Comparison of ENCODE assay signal across 22 mouse cellular contexts in the genomic region with DNA sequence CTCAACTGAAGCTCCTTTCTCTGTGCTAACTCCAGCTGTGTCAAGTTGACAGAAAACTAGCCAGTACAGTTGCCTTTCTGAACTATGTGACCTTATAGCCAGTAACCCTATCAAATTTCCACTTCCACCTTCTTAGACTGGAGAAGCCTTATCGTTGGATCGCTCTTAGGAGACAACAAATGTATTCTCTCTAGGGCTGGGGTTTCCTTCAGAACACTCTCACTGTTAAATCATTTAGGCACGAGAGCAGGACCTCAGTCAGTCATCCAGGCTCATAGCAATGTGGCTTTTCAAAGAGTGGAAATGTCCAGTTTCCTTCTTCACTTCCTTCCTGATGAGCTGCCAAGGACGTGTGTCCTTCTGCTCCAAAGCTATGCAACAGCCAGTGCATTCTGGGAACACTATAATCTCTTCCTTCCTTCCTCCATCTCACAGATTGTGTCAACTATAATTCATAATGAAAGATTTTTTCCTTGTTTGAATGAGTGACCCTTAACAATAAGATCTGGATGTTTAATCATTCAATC.
A peak's percentile ranks its signal among the peaks of the same experiment; 100 is the strongest.
DNase-seq lines count a peak whose midpoint lies in the region; ATAC-seq lines count a peak whose summit lies in the region.
"Had no signal": no experiment of that assay in that cellular context is flagged by ENCODE, and none has a peak within 500 bp of the region (broad histone marks: within the 10 kb centered on the region; RNA-seq: fewer than 3 reads in every experiment).

No protein-coding gene starts in this region.

- peak overlapping the region; percentile 36; the same call in 1 of the 2 replicates for H3K27ac ChIP-seq in heart, embryonic 15.5 days
- H3K27ac ChIP-seq in lung, embryonic 16.5 days (ENCODE audit: low read length) = no peak overlapping the region
- H3K27ac ChIP-seq in embryonic facial prominence, embryonic 10.5 days (replicated peaks) = no peak overlapping the region
- H3K27ac ChIP-seq: embryonic facial prominence, embryonic 13.5 days; heart, embryonic 13.5 days; hindbrain, embryonic 12.5 days; layer of hippocampus, adult 2 months; left cerebral cortex, adult 2 months; limb, embryonic 10.5 days; liver, embryonic 12.5 days had no signal

- H3K27me3 ChIP-seq in heart, embryonic 15.5 days = no peaks in the 10 kb centered on the region
- H3K27me3 ChIP-seq in lung, embryonic 16.5 days (ENCODE audit: control insufficient read depth, insufficient read depth, low read depth, low read length) = no peaks in the 10 kb centered on the region
- no peaks in the 10 kb centered on the region for H3K27me3 ChIP-seq in embryonic facial prominence, embryonic 10.5 days (replicated peaks; ENCODE audit: low read depth, poor library complexity, severe bottlenecking)
- H3K27me3 ChIP-seq: embryonic facial prominence, embryonic 13.5 days; heart, embryonic 13.5 days; hindbrain, embryonic 12.5 days; liver, embryonic 12.5 days; Patski had no signal

- no peak overlapping the region for H3K9ac ChIP-seq in heart, embryonic 15.5 days
- H3K9ac ChIP-seq in lung, embryonic 16.5 days (ENCODE audit: low read length) = no peak overlapping the region
- H3K9ac ChIP-seq: embryonic facial prominence, embryonic 13.5 days; forebrain, postnatal 0 days; heart, embryonic 13.5 days; hindbrain, embryonic 12.5 days; liver, embryonic 12.5 days had no signal

- no peak overlapping the region for H3K4me2 ChIP-seq in heart, embryonic 15.5 days
- H3K4me2 ChIP-seq in lung, embryonic 16.5 days (ENCODE audit: low read depth, low read length) = no peak overlapping the region
- H3K4me2 ChIP-seq: embryonic facial prominence, embryonic 13.5 days; heart, embryonic 13.5 days; hindbrain, embryonic 12.5 days; liver, embryonic 12.5 days had no signal

- no peaks in the 10 kb centered on the region for H3K9me3 ChIP-seq in heart, embryonic 15.5 days (replicated peaks)
- H3K9me3 ChIP-seq in lung, embryonic 16.5 days (ENCODE audit: control insufficient read depth, low read length) = peaks cover 7% of the 10 kb centered on the region; the same call in 1 of the 2 replicates
- H3K9me3 ChIP-seq in embryonic facial prominence, embryonic 10.5 days = no peaks in the 10 kb centered on the region
- H3K9me3 ChIP-seq: embryonic facial prominence, embryonic 13.5 days; heart, embryonic 13.5 days; hindbrain, embryonic 12.5 days; limb, embryonic 10.5 days; liver, embryonic 12.5 days had no signal

- WGBS in heart, embryonic 15.5 days = 67% methylated on average over 4 of the region's 4 CpGs
- WGBS in lung, embryonic 16.5 days = 64% methylated on average over 4 of the region's 4 CpGs
- 75% methylated on average over 4 of the region's 4 CpGs for WGBS in embryonic facial prominence, embryonic 10.5 days

- DNase-seq in heart, postnatal 4 days = no peak
- no peak for DNase-seq in lung, adult 18-20 months
- peak; percentile 38 to 46 for DNase-seq in kidney, postnatal 25 days
- DNase-seq in embryonic facial prominence, embryonic 10.5 days (ENCODE audit: low spot score) = no peak
- DNase-seq in right cerebral cortex, postnatal 4 days = no peak
- DNase-seq: adrenal gland, postnatal 36 days; cerebellum, adult 8-10 months; forebrain, postnatal 0 days; midbrain, embryonic 14.5 days; thymus, adult 18-20 months had no signal

- H3K4me3 ChIP-seq in heart, embryonic 15.5 days = no peak overlapping the region
- no peak overlapping the region for H3K4me3 ChIP-seq in lung, embryonic 16.5 days (ENCODE audit: low read length)
- no peak overlapping the region for H3K4me3 ChIP-seq in embryonic facial prominence, embryonic 10.5 days
- H3K4me3 ChIP-seq: embryonic facial prominence, embryonic 13.5 days; heart, embryonic 13.5 days; hindbrain, embryonic 12.5 days; layer of hippocampus, adult 2 months; left cerebral cortex, adult 2 months; limb, embryonic 10.5 days; liver, embryonic 12.5 days had no signal

- no peaks in the 10 kb centered on the region for H3K4me1 ChIP-seq in heart, embryonic 15.5 days (replicated peaks)
- 0 out of 2 replicates have a peak, but pooled peaks cover 2% of the 10 kb centered on the region for H3K4me1 ChIP-seq in lung, embryonic 16.5 days (replicated peaks; ENCODE audit: control insufficient read depth, insufficient read depth, low read length)
- H3K4me1 ChIP-seq in embryonic facial prominence, embryonic 10.5 days = no peaks in the 10 kb centered on the region
- H3K4me1 ChIP-seq: embryonic facial prominence, embryonic 13.5 days; hindbrain, embryonic 12.5 days; limb, embryonic 10.5 days; liver, embryonic 12.5 days had no signal

- H3K36me3 ChIP-seq in heart, embryonic 15.5 days = 0 out of 2 replicates have a peak, but pooled peaks cover 3% of the 10 kb centered on the region
- peaks cover 3% of the 10 kb centered on the region for H3K36me3 ChIP-seq in lung, embryonic 16.5 days (ENCODE audit: control insufficient read depth, insufficient read depth, low read length)
- H3K36me3 ChIP-seq in embryonic facial prominence, embryonic 10.5 days (replicated peaks) = peaks cover 6% of the 10 kb centered on the region
- H3K36me3 ChIP-seq: hindbrain, embryonic 12.5 days; limb, embryonic 10.5 days; liver, embryonic 12.5 days had no signal

- ATAC-seq in heart, embryonic 15.5 days (replicated peaks; ENCODE audit: insufficient number of reproducible peaks, insufficient read depth, low FRiP score, low read depth) = no peak
- ATAC-seq in lung, embryonic 16.5 days (ENCODE audit: low read depth) = peak; percentile 66
- ATAC-seq: activated CD4-positive, CD25-positive, alpha-beta regulatory T cell, adult 4 months; forebrain, postnatal 0 days; inflammation-experienced regulatory T-cells, adult 6 months; liver, embryonic 12.5 days; Patski had no signal

Comparison
In these comparisons a context has a peak if more than half of its experiments do, and no peak if none do; other contexts are left out.
1. DNase-seq: peak in kidney, postnatal 25 days (2 of 2); none in heart, postnatal 4 days (single experiment), lung, adult 18-20 months (0 of 2), embryonic facial prominence, embryonic 10.5 days (single experiment) and right cerebral cortex, postnatal 4 days (single experiment).